Mouse (Mus musculus): ENCODE data around the gene Atp2b2. TPM values are rescaled to one million over a fixed set of nuclear protein-coding genes. Genes with fewer than 3 reads are reported as not detected.
A peak's percentile ranks its signal among the peaks of the same experiment; 100 is the strongest.

Atp2b2 gene
- total RNA-seq, 1 experiment = 0.67 TPM

DNA sequence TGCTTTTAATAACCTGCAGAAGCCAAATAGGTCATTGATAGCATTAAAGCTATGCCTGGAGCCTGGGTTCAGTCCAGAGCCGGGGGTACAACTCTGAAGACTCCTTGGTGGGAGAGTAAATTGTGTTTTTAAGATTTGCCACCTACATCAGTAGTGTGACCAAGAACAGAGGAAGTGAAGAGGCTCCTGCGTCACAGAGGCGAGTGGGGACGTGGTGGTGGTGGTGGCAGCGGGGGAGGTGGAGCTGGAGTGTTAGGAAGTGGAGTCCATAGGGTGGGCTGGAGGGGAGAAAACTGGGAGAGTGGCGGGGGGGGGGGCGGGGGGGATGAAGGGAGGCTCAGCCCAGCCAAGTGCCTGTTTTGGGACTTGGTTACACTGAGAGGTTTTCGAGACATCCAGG, 177.6 kb downstream of the Atp2b2 start:
- no peak for DNase-seq (ENCODE audit: low read depth, low spot score)
- in situ Hi-C loops (cut with MboI; ENCODE audit: low sequenced_read_pairs in 2 of 2, unreplicated experiment in 2 of 2) = no loop called here
- Histone ChIP-seq H3K9ac (ENCODE audit: insufficient read depth, low read depth, low read length, poor library complexity, severe bottlenecking) (no peak overlapping the region), H3K4me3 (ENCODE audit: insufficient read depth in 1 of 2, low read depth in 1 of 2, low read length in 2 of 2, poor library complexity in 1 of 2, severe bottlenecking in 1 of 2) (no peak overlapping the region), H3K27ac (ENCODE audit: insufficient read depth, low read depth, low read length, poor library complexity, severe bottlenecking) (no peak overlapping the region), H3K9me3 (ENCODE audit: control insufficient read depth, insufficient read depth, low read depth, low read length) (no peaks in the 10 kb centered on the region), H3K4me1 (ENCODE audit: control insufficient read depth in 2 of 2, insufficient read depth in 2 of 2, low read length in 2 of 2, poor library complexity in 1 of 2) (peaks cover 0 to 6% of the 10 kb centered on the region in 2 experiments; a peak in 1 of 4 replicates), H3K36me3 (ENCODE audit: control insufficient read depth, insufficient read depth, low read length, poor library complexity, severe bottlenecking) (no peaks in the 10 kb centered on the region)
- no peak for TF ChIP-seq MAFK (IDR thresholded peaks at IDR 0.05; ENCODE audit: insufficient read depth, low read depth, low read length)
- TF ChIP-seq HCFC1 (IDR thresholded peaks at IDR 0.05; ENCODE audit: borderline replicate concordance, insufficient read depth, low read length) = no peak
- no peak for TF ChIP-seq ZC3H11A (IDR thresholded peaks at IDR 0.05; ENCODE audit: borderline replicate concordance, low read depth, low read length)
- TF ChIP-seq ZNF384 (IDR thresholded peaks at IDR 0.05; ENCODE audit: low read depth, low read length) = no peak
- no peak for TF ChIP-seq CHD2 (IDR thresholded peaks at IDR 0.05; ENCODE audit: low read depth, low read length)

DNA sequence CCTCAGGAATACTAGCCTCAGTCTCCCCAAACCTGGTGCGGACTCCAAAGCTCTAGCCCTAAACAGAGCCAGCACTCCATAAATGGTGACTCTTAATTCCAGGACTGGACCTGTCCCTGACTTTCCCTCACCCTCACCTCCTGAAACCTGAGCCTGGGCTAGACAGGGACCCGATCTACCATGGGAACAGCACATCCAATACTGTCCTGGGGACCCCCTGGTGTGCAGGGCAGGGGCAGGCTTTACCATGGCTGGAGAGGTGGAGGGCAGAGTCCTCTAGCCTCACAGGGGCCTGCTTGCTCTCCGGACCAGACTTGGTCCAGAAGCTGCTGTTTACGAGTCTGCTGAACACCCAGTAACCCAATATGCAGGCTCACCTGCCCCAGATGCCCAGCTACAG, 179.5 kb downstream of the Atp2b2 start:
- Histone ChIP-seq H3K4me1 (ENCODE audit: control insufficient read depth in 2 of 2, insufficient read depth in 2 of 2, low read length in 2 of 2, poor library complexity in 1 of 2) (peaks cover 0 to 6% of the 10 kb centered on the region in 2 experiments; a peak in 1 of 4 replicates), H3K27ac (ENCODE audit: insufficient read depth, low read depth, low read length, poor library complexity, severe bottlenecking) (no peak overlapping the region), H3K9me3 (ENCODE audit: control insufficient read depth, insufficient read depth, low read depth, low read length) (no peaks in the 10 kb centered on the region), H3K4me3 (ENCODE audit: insufficient read depth in 1 of 2, low read depth in 1 of 2, low read length in 2 of 2, poor library complexity in 1 of 2, severe bottlenecking in 1 of 2) (no peak overlapping the region), H3K36me3 (ENCODE audit: control insufficient read depth, insufficient read depth, low read length, poor library complexity, severe bottlenecking) (no peaks in the 10 kb centered on the region), H3K9ac (ENCODE audit: insufficient read depth, low read depth, low read length, poor library complexity, severe bottlenecking) (no peak overlapping the region)
- in situ Hi-C loops (cut with MboI; ENCODE audit: low sequenced_read_pairs in 2 of 2, unreplicated experiment in 2 of 2) = no loop called here
- no peak for TF ChIP-seq ZC3H11A (IDR thresholded peaks at IDR 0.05; ENCODE audit: borderline replicate concordance, low read depth, low read length)
- no peak for TF ChIP-seq ZNF384 (IDR thresholded peaks at IDR 0.05; ENCODE audit: low read depth, low read length)
- no peak for TF ChIP-seq CHD2 (IDR thresholded peaks at IDR 0.05; ENCODE audit: low read depth, low read length)
- no peak for TF ChIP-seq MAFK (IDR thresholded peaks at IDR 0.05; ENCODE audit: insufficient read depth, low read depth, low read length)
- TF ChIP-seq HCFC1 (IDR thresholded peaks at IDR 0.05; ENCODE audit: borderline replicate concordance, insufficient read depth, low read length) = no peak
- no peak for DNase-seq (ENCODE audit: low read depth, low spot score)

DNA sequence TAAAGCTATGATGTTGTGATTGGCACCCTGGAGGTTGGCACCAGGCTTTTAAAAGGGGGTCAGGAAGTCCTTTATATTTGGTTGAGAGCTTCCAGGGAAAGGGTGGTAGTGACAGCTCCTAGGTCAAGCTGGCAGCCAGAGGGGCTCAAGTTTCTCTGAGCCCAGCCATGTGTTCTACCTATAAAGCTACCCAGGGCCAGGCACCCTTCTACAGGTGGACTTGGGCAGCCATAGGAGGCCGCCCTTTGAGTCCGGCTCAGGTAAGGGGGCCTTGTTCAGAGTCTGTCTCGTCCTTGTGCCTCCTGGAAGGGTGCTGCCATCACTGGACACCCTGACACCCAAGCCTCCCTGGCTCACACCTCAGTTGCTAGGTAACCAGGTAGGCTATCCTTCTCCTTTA, 180.5 kb downstream of the Atp2b2 start:
- no peaks in the 10 kb centered on the region for H3K9me3 ChIP-seq (ENCODE audit: control insufficient read depth, insufficient read depth, low read depth, low read length)
- no peak overlapping the region for H3K9ac ChIP-seq (ENCODE audit: insufficient read depth, low read depth, low read length, poor library complexity, severe bottlenecking)
- no peak for DNase-seq (ENCODE audit: low read depth, low spot score)
- H3K4me1 ChIP-seq (ENCODE audit: control insufficient read depth in 2 of 2, insufficient read depth in 2 of 2, low read length in 2 of 2, poor library complexity in 1 of 2) = peaks cover 0 to 6% of the 10 kb centered on the region in 2 experiments; a peak in 1 of 4 replicates
- TF ChIP-seq MAFK (IDR thresholded peaks at IDR 0.05; ENCODE audit: insufficient read depth, low read depth, low read length) = no peak
- no peak for TF ChIP-seq ZC3H11A (IDR thresholded peaks at IDR 0.05; ENCODE audit: borderline replicate concordance, low read depth, low read length)
- TF ChIP-seq CHD2 (IDR thresholded peaks at IDR 0.05; ENCODE audit: low read depth, low read length) = no peak
- no peak for TF ChIP-seq ZNF384 (IDR thresholded peaks at IDR 0.05; ENCODE audit: low read depth, low read length)
- no peak for TF ChIP-seq HCFC1 (IDR thresholded peaks at IDR 0.05; ENCODE audit: borderline replicate concordance, insufficient read depth, low read length)
- no peaks in the 10 kb centered on the region for H3K36me3 ChIP-seq (ENCODE audit: control insufficient read depth, insufficient read depth, low read length, poor library complexity, severe bottlenecking)
- H3K4me3 ChIP-seq (ENCODE audit: insufficient read depth in 1 of 2, low read depth in 1 of 2, low read length in 2 of 2, poor library complexity in 1 of 2, severe bottlenecking in 1 of 2) = no peak overlapping the region
- no peak overlapping the region for H3K27ac ChIP-seq (ENCODE audit: insufficient read depth, low read depth, low read length, poor library complexity, severe bottlenecking)
- in situ Hi-C loops (cut with MboI; ENCODE audit: low sequenced_read_pairs in 2 of 2, unreplicated experiment in 2 of 2) = no loop called here

DNA sequence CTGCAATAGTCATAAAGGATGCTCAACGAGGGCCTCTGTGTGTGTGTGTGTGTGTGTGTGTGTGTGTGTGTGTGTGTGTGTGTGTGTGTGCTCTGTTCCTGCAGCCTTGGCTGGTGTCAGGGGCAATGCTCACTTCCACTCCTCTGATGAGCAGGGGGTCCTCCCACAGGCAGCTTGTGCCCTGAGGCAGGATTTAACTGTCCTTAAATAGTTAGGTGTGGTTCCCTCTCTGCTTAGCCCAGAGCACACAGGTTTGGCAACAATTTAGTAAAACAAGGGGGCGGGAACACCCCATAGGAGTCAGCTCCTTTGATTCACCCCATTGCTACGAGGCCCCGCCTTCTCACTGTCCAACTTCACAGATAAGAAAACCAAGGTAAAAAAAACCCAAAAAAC, 181.0 kb downstream of the Atp2b2 start:
- in situ Hi-C loops (cut with MboI; ENCODE audit: low sequenced_read_pairs in 2 of 2, unreplicated experiment in 2 of 2) = no loop called here
- Histone ChIP-seq H3K27ac (ENCODE audit: insufficient read depth, low read depth, low read length, poor library complexity, severe bottlenecking) (no peak overlapping the region), H3K9ac (ENCODE audit: insufficient read depth, low read depth, low read length, poor library complexity, severe bottlenecking) (no peak overlapping the region), H3K4me1 (ENCODE audit: control insufficient read depth in 2 of 2, insufficient read depth in 2 of 2, low read length in 2 of 2, poor library complexity in 1 of 2) (peaks cover 0 to 6% of the 10 kb centered on the region in 2 experiments; a peak in 1 of 4 replicates), H3K36me3 (ENCODE audit: control insufficient read depth, insufficient read depth, low read length, poor library complexity, severe bottlenecking) (no peaks in the 10 kb centered on the region), H3K4me3 (ENCODE audit: insufficient read depth in 1 of 2, low read depth in 1 of 2, low read length in 2 of 2, poor library complexity in 1 of 2, severe bottlenecking in 1 of 2) (no peak overlapping the region), H3K9me3 (ENCODE audit: control insufficient read depth, insufficient read depth, low read depth, low read length) (no peaks in the 10 kb centered on the region)
- no peak for TF ChIP-seq HCFC1 (IDR thresholded peaks at IDR 0.05; ENCODE audit: borderline replicate concordance, insufficient read depth, low read length)
- no peak for TF ChIP-seq ZNF384 (IDR thresholded peaks at IDR 0.05; ENCODE audit: low read depth, low read length)
- TF ChIP-seq MAFK (IDR thresholded peaks at IDR 0.05; ENCODE audit: insufficient read depth, low read depth, low read length) = no peak
- no peak for TF ChIP-seq ZC3H11A (IDR thresholded peaks at IDR 0.05; ENCODE audit: borderline replicate concordance, low read depth, low read length)
- TF ChIP-seq CHD2 (IDR thresholded peaks at IDR 0.05; ENCODE audit: low read depth, low read length) = no peak
- DNase-seq (ENCODE audit: low read depth, low spot score) = peak; percentile 22
